Mouse (Mus musculus): ENCODE measurements around the gene Atp13a4.

- no peak for TF ChIP-seq POLR2AphosphoS2 (IDR thresholded peaks at IDR 0.05; ENCODE audit: insufficient read length, low read depth)
- TF ChIP-seq POLR2A (IDR thresholded peaks at IDR 0.05; ENCODE audit: insufficient read length, low read depth), result no peak
- no peak for TF ChIP-seq CEBPB (IDR thresholded peaks at IDR 0.05; ENCODE audit: insufficient read depth, poor library complexity, severe bottlenecking)
- TF ChIP-seq TCF12 (IDR thresholded peaks at IDR 0.05; ENCODE audit: insufficient read depth, poor library complexity, severe bottlenecking), result no peak
- TF ChIP-seq REST (IDR thresholded peaks at IDR 0.05; ENCODE audit: insufficient read depth, insufficient read length), result no peak
- no peak for TF ChIP-seq MAX (IDR thresholded peaks at IDR 0.05; ENCODE audit: low read depth)
- no peak for TF ChIP-seq E2F4 (IDR thresholded peaks at IDR 0.05; ENCODE audit: insufficient read depth)
- TF ChIP-seq USF1 (IDR thresholded peaks at IDR 0.05; ENCODE audit: low read depth), result no peak
- no peak for TF ChIP-seq MYOD1 (IDR thresholded peaks at IDR 0.05; ENCODE audit: control insufficient read depth in 1 of 3, insufficient read length in 2 of 3, low read depth in 2 of 3)
Measured at GRCm38 (mm10) chr16:29441405-29441985, 103.2 kb downstream of the Atp13a4 start.
